Mouse (Mus musculus) kidney, embryonic 16.5 days (tissue): ENCODE measurements around the gene Arsa. TPM values are rescaled to one million over a fixed set of nuclear protein-coding genes. Genes with fewer than 3 reads are reported as not detected.
A peak's percentile ranks its signal among the peaks of the same experiment; 100 is the strongest.
"Not testable (repeated sequence)": the region's sequence is repeated elsewhere in the genome, so short reads cannot be mapped to it uniquely, and the experiment has no call there.

Experiments used
- ATAC-seq: fragments of 200-750 bp; cut with Nextera tagmentation; 2 replicates; pipeline ENCODE4 v1.8.0; 2017; ENCODE audit warnings: moderate TSS enrichment; ENCODE audit not compliant: low FRiP score, low TSS enrichment
- H3K27ac ChIP-seq: fragments of 300-500 bp; sonication (generic); 2 replicates; pipeline ENCODE4 v1.5.1; 2014; ENCODE audit warnings: low read length
- H3K27me3 ChIP-seq: fragments of 300-500 bp; sonication (generic); 2 replicates; pipeline ENCODE4 v1.6.1; 2014; ENCODE audit warnings: low read length, control low read depth, mixed read lengths; ENCODE audit not compliant: insufficient read depth
- H3K36me3 ChIP-seq: fragments of 300-500 bp; sonication (generic); 2 replicates; pipeline ENCODE4 v1.6.1; 2014; ENCODE audit warnings: low read length, control low read depth, mixed read lengths; ENCODE audit not compliant: insufficient read depth
- H3K4me1 ChIP-seq: fragments of 300-500 bp; sonication (generic); 2 replicates; pipeline ENCODE4 v1.6.1; 2014; ENCODE audit warnings: low read length, control low read depth, mixed read lengths; ENCODE audit not compliant: insufficient read depth
- H3K4me2 ChIP-seq: fragments of 300-500 bp; sonication (generic); replicated peaks from 2 replicates; pipeline ENCODE4 v1.6.1; 2014; ENCODE audit warnings: low read depth, low read length
- H3K4me3 ChIP-seq: fragments of 300-500 bp; sonication (generic); 2 replicates; pipeline ENCODE4 v1.5.1; 2014; ENCODE audit warnings: mild to moderate bottlenecking, low read length
- H3K9ac ChIP-seq: fragments of 300-500 bp; sonication (generic); replicated peaks from 2 replicates; pipeline ENCODE4 v1.6.1; 2014; ENCODE audit warnings: low read length
- H3K9me3 ChIP-seq: fragments of 300-500 bp; sonication (generic); 2 replicates; pipeline ENCODE4 v1.6.1; 2016; ENCODE audit warnings: low read length, control low read depth
- WGBS: fragments of 180-500 bp; shearing (Covaris S2); extraction: QIAGEN DNeasy Blood & Tissue Kit; methylation state at CpG from one replicate; pipeline ENCODE4 v1.1.7; 2014; 5-methylcytosine and 5-hydroxymethylcytosine counted together
- polyA plus RNA-seq: library from polyadenylated mRNA; unstranded; fragments of >200 nt; fragmentation: Nextera tagmentation; extraction: Ambion mirVana; gene quantifications from 2 replicates; pipeline ENCODE4 v1.2.1, GENCODE M21; 2015

Gene Arsa
- polyA plus RNA-seq, 1 experiment from 2014 or later, result 21.1 TPM

GRCm38 (mm10) chr15:89442486-89443070 lies 34.6 kb downstream of the Arsa start:
- no peaks in the 10 kb centered on the region for H3K9me3 ChIP-seq
- no peak overlapping the region for H3K4me3 ChIP-seq
- no peak overlapping the region for H3K9ac ChIP-seq
- no peak for ATAC-seq
- H3K4me1 ChIP-seq, result no peaks in the 10 kb centered on the region
- H3K27ac ChIP-seq, result no peak overlapping the region
- H3K36me3 ChIP-seq, result no peaks in the 10 kb centered on the region
- 41% methylated on average over 8 of the region's 8 CpGs for WGBS
- H3K27me3 ChIP-seq, result no peaks in the 10 kb centered on the region
- no peak overlapping the region for H3K4me2 ChIP-seq

GRCm38 (mm10) chr15:89435878-89436277 lies 41.3 kb downstream of the Arsa start:
- Histone ChIP-seq H3K4me1 (no peaks in the 10 kb centered on the region), H3K27ac (no peak overlapping the region), H3K27me3 (no peaks in the 10 kb centered on the region), H3K9me3 (no peaks in the 10 kb centered on the region), H3K4me2 (no peak overlapping the region), H3K9ac (no peak overlapping the region), H3K4me3 (no peak overlapping the region), H3K36me3 (no peaks in the 10 kb centered on the region)
- 82% methylated on average over 5 of the region's 5 CpGs for WGBS
- ATAC-seq, result no peak

GRCm38 (mm10) chr15:89434136-89434535 lies 43.1 kb downstream of the Arsa start:
- ATAC-seq, result no peak
- Histone ChIP-seq H3K4me2 (no peak overlapping the region), H3K4me1 (peaks cover 5% of the 10 kb centered on the region; the same call in 1 of the 2 replicates), H3K27ac (no peak overlapping the region), H3K4me3 (no peak overlapping the region), H3K9me3 (no peaks in the 10 kb centered on the region), H3K27me3 (no peaks in the 10 kb centered on the region), H3K9ac (no peak overlapping the region), H3K36me3 (no peaks in the 10 kb centered on the region)
- 71% methylated on average over 3 of the region's 3 CpGs for WGBS

- Histone ChIP-seq H3K27ac (no peak overlapping the region), H3K9me3 (no peaks in the 10 kb centered on the region), H3K27me3 (no peaks in the 10 kb centered on the region), H3K4me3 (no peak overlapping the region), H3K4me1 (peaks cover 9% of the 10 kb centered on the region), H3K4me2 (no peak overlapping the region), H3K9ac (no peak overlapping the region), H3K36me3 (no peaks in the 10 kb centered on the region)
- no peak for ATAC-seq
- WGBS, result 87% methylated on average over 4 of the region's 4 CpGs
Measured at GRCm38 (mm10) chr15:89432946-89433345, 44.3 kb downstream of the Arsa start.

GRCm38 (mm10) chr15:89431806-89432205 lies 45.4 kb downstream of the Arsa start:
- no peak overlapping the region for H3K4me3 ChIP-seq
- no peaks in the 10 kb centered on the region for H3K9me3 ChIP-seq
- peaks cover 5% of the 10 kb centered on the region; the same call in 1 of the 2 replicates for H3K36me3 ChIP-seq
- no peak overlapping the region for H3K4me2 ChIP-seq
- H3K9ac ChIP-seq, result no peak overlapping the region
- H3K4me1 ChIP-seq, result peaks cover 9% of the 10 kb centered on the region
- no peaks in the 10 kb centered on the region for H3K27me3 ChIP-seq
- no peak overlapping the region for H3K27ac ChIP-seq
- WGBS, result 94% methylated on average over 6 of the region's 6 CpGs
- ATAC-seq, result no peak

GRCm38 (mm10) chr15:89431271-89431670 lies 46.0 kb downstream of the Arsa start:
- H3K27ac ChIP-seq, result no peak overlapping the region
- peaks cover 9% of the 10 kb centered on the region for H3K4me1 ChIP-seq
- H3K9ac ChIP-seq, result no peak overlapping the region
- H3K27me3 ChIP-seq, result no peaks in the 10 kb centered on the region
- H3K36me3 ChIP-seq, result peaks cover 11% of the 10 kb centered on the region
- no peaks in the 10 kb centered on the region for H3K9me3 ChIP-seq
- no peak overlapping the region for H3K4me2 ChIP-seq
- WGBS, result 91% methylated on average over 3 of the region's 3 CpGs
- no peak overlapping the region for H3K4me3 ChIP-seq
- ATAC-seq, result no peak

GRCm38 (mm10) chr15:89430771-89431170 lies 46.5 kb downstream of the Arsa start:
- not testable (repeated sequence) for H3K4me2 ChIP-seq, H3K9ac ChIP-seq, H3K27me3 ChIP-seq, H3K27ac ChIP-seq, H3K4me3 ChIP-seq, H3K9me3 ChIP-seq, ATAC-seq
- peaks cover 14% of the 10 kb centered on the region for H3K36me3 ChIP-seq
- H3K4me1 ChIP-seq, result peaks cover 13% of the 10 kb centered on the region
- WGBS, result 84% methylated on average over 8 of the region's 9 CpGs

- H3K27me3 ChIP-seq, result no peaks in the 10 kb centered on the region
- no peaks in the 10 kb centered on the region for H3K9me3 ChIP-seq
- H3K36me3 ChIP-seq, result peaks cover 14% of the 10 kb centered on the region
- ATAC-seq, result no peak
- WGBS, result 49% methylated on average over 6 of the region's 6 CpGs
- peak overlapping the region; percentile 98 for H3K27ac ChIP-seq
- H3K9ac ChIP-seq, result peak overlapping the region; percentile 87
- H3K4me2 ChIP-seq, result peak overlapping the region; percentile 70
- H3K4me3 ChIP-seq, result peak overlapping the region; percentile 90
- H3K4me1 ChIP-seq, result peaks cover 17% of the 10 kb centered on the region
Measured at GRCm38 (mm10) chr15:89430341-89430740, 46.9 kb downstream of the Arsa start.

- peak; percentile 94 for ATAC-seq
- H3K9ac ChIP-seq, result peak within 1 kb of the TSS; percentile 87
- peaks cover 14% of the 10 kb centered on the region for H3K36me3 ChIP-seq
- H3K4me3 ChIP-seq, result peak within 1 kb of the TSS; percentile 90
- peaks cover 17% of the 10 kb centered on the region for H3K4me1 ChIP-seq
- WGBS, result under 1% methylated on average over 69 of the region's 70 CpGs
- H3K4me2 ChIP-seq, result peak within 1 kb of the TSS; percentile 70
- H3K27ac ChIP-seq, result peak within 1 kb of the TSS; percentile 98
- H3K27me3 ChIP-seq, result no peaks in the 10 kb centered on the region
- H3K9me3 ChIP-seq, result no peaks in the 10 kb centered on the region
Measured at GRCm38 (mm10) chr15:89429352-89430221, 47.6 kb downstream of the Arsa start, which contains the start of the genes C730034F03Rik, Gm44502 and Chkb. Gene C730034F03Rik, plus strand, starts transcription at chr15:89429589. Gene Gm44502, minus strand, starts transcription at chr15:89429696. Gene Chkb, minus strand, starts transcription at chr15:89429908.
